Mouse (Mus musculus) spleen, postnatal 4 days (tissue): ENCODE results near the gene Selenom.

ENCODE experiments used
- DNase-seq, 2 experiments: peaks; one replicate each; pipeline ENCODE4 v3.0.0; 2022; ENCODE audit warnings: low spot score in 2 of 2

Gene Selenom

DNA sequence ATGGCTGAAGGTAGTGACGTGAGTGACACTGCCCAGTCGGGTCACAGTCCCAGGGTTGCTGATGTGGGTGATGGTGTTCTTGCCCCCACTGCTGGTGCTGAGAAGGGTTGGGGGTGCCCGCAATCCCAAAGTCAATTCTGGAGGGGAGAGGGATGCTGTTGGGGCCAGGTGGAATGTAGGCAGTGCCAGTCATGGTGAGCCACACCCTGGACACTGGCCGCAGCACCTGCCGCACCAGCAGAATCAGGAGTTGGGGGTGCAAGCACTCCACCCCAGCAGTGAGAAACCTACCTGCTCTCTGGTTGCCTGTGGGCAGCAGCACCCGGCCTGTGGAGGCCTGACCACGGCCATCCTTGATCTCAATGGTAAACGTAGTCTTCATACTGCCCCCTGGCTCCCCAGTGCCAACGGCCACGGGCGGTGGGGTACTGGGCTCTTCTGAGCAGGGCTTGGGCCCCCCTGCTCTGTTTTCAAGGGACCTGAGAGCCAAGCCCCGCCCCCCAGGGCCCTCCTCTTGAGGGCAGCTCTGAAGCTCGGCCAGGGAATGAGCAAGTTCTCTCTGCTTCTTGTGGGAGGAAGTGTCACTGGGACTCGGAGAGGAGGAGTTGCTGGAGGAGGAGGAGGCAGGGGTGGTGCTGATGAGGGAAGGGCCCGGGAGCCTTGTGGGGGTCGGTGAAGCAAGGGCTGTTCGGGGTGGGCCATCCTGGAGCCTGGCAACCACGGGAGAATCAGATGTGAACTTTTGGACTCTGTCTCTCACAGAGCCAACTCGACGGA is 15.2 kb downstream of the Selenom start:
- DNase-seq, result no peak

DNA sequence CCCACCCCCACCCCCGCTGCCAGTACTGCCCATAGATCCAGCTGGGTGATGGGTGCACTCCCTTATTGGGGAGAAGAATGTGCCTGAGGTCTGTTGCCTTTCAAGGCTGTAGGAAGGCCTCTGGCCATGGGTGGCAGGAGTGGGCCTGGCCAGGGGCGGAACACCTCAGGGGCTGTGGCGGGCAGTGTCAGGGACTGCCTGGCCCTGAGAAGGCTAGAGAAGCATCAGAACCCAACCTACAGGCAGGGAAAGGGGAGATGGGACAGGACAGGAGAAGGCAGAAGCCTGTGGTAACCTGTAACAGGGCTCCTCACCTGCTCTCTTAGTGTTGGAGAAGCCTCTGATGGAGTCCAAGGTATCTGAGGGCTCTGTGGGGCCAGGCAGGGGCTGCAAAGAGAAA is 16.2 kb downstream of the Selenom start:
- no peak for DNase-seq

DNA sequence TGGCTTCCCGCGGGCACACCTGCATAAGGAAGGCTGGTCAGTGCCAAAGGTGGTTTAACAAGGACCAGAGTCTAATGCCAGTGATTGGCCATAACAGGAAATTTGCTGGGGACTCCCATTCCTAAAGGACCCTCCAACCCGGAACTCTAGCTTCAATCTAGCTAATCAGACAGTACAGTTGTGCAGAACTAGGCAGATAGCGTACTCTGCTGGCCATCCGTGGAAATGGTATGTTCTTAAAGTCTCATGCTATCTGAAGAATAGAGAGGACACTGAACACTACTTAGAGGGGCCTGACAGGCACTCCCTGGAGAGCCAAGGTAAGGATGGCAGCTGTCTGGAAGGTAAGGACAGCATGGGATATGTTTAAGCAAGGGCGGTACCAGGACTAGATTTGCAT is 17.1 kb downstream of the Selenom start:
- DNase-seq, result no peak

DNA sequence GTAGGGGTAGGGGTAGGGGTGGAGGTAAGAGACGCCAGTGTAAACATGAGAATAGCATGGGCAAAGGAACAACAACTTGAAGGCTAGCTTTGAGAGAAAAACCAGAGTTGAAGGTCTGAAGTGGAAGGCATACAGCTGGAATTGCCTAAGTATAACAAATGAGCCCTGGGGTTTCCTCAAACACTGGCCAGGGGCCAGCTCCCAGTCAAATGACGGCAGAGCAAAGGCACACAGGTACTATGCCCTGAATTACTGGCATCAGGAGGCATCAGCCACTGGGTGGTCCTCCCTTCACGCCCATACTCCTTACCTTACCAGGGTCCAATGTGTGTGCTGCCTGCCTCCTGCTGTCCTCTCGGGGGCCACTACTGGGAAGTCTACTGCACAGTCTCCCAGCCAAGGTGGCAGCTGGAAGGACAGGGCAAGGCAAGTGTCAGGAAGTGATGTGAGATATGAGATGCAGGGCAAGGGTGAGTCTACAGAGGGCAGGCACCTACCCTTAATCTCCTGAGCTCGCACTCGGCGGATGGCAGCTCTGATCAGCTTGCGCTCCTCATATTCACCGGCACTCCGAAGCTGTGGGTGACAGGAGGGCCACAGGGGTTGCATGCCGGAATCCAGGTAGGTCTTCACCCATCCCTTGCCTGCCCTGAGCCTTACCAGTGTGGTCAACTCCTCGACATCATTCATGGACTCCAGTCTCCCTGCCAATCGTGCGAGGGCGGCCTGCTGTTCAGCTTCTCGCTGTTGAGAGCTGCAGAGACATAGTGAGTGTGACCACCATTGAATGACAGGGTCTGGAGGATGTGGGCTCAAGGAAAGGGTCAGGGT is 17.8 kb downstream of the Selenom start:
- DNase-seq, result no peak

DNA sequence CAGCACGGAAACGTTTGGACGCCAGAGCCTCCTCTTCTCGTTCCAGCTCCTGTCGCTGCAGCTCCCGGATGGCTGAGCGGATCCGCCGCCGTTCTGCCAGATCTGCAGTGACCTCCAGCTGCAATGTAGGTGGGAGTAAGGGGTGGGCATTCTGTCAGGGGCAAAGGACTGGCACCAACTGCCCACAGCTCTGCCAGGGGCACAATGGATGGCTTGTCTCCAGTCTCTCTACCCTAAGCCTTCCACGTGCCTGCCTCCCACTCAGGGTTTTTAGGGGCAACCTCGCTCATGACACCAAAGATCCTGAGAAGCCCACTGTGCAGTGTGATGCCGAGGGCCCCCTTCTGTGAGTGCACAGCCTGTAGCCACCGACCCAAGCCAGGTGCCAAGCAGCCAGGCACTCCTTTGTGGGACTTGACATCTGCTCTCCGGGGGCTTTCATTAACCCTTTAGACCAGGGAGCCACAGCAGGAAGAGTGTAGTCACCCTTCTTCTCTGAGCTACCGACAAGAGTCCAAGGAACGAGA is 19.0 kb downstream of the Selenom start:
- DNase-seq, result no peak

DNA sequence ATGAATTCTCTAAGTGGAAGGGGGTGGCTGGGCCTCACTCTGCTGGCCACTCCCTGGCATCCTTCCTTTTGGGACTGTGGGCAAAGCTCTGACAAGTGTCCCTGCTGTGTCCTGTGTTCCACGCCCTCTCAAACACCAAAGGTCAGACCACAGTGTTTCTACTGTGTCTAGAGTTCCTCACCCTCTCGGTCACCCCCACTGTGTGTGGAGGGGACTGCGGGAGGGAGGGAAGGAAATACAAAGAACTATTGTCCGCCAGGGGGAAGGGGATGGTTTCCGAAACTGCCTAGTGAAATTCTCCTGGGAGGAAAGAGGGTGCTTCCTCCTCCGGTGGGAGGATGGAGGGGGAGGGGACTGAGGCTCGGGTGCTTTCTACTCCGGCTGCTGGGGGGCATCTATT is 20.5 kb downstream of the Selenom start:
- no peak for DNase-seq

DNA sequence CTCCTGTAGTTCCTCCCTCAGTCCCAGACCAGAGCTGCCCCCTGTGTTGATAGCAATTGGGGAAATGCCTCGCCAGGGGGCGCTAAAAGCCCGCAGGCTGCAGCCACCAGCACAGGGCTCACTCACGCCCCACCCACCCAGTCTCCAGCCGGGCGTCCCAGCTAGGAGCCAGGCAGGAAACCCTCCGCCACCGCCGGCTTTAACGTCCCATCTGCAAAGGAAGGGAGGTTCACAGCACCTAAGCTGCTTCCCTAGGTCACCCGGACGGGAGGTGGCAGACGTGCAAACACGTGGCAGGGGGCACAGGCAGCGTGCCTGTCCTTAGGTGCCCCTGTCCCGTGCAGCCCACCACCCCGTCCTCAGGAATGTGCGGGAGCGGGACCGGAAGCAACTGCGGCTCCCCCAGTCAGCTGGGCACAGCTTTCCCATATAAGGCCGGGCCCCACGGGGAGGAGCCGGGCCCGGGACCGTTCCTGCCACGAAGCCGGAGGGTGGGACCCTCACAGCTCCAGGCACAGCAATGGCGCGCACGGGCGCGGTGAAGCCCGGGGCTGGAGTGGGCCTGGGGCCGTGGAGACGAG is 21.0 kb downstream of the Selenom start:
- DNase-seq, result peak; percentile 90 to 96

DNA sequence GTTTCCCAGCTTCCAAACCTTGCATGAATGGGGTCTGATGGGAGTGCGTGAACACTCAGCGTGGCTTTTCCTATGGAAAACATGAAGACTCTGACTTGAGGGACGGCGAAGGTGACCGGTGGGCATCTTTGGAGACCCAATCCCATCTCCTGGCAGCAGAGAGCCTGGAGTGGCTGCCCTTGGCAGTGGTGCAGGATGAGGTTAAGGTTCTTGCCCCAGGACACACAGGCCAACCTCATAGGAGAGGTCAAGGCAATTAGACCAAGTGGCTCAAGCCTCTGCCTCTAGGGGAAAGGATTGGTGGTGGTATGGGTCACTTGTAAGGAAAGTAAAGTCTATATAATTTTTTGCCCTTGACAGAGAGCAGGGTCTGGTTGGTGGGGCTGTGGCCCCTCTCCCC is 21.6 kb downstream of the Selenom start:
- no peak for DNase-seq

DNA sequence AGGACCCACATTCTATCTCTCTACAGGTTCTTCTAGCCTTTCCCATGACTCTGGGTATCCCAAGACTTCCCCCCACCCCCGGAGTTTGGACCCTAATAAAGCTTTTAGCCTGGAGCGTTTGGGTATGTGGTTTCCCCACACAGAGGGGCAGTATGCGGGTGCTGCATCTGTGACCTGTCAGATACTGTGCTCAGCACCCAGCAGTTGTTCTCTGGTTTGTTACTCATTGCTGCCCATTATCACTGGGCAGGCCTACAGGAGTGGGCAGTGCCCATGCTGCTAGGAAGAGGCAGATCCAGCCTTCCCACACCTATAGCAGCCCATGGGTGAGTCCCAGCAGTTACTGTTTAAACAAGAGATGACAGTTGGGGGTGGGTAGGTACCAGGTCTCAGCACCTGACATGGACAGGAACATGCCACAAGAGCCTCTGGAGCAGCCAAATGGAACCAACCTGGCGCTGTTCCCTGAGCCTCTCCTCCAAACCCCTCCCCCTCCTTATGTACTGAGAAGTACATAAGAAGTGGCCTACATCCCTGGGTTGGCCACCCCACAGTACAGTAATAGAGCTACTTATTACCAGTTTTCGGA is 22.4 kb downstream of the Selenom start:
- no peak for DNase-seq

DNA sequence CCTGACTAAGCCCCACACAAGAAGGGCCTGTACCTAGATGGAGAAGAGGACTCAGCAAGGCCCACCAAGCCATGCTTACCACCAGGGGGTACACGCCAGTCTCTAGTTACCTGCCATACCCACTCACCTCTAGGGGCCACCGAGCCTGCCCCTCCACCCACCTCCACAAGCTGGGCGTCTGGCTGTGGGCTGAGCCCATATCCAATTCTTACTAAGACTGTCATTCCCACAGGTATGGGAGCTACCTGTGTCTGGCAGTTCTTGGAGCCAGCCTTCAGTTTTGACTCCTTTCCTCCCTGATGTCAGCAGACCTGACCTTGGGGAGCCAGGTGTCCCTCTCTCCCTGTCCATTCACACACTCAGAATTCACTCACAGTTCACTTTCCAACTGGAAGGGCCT is 23.2 kb downstream of the Selenom start:
- no peak for DNase-seq

DNA sequence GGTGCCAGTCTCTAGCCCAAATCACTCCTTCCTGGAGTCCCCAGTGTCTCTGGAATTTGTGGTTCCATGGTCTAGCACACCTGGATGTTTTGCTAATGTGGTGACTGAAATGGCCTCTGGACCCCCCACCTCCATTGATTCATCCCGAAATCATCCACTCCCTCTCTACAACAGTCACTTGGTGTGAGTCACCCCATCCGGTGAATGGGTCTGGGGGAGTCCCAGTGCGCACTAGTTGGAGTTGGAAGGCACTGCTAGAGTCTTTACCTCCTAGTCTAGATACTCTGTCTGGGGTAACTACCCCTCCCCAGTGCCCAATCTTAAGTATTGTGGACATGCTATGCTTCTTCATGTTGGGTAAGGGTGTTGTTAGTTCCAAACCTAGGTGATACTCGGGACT is 23.9 kb downstream of the Selenom start:
- no peak for DNase-seq

DNA sequence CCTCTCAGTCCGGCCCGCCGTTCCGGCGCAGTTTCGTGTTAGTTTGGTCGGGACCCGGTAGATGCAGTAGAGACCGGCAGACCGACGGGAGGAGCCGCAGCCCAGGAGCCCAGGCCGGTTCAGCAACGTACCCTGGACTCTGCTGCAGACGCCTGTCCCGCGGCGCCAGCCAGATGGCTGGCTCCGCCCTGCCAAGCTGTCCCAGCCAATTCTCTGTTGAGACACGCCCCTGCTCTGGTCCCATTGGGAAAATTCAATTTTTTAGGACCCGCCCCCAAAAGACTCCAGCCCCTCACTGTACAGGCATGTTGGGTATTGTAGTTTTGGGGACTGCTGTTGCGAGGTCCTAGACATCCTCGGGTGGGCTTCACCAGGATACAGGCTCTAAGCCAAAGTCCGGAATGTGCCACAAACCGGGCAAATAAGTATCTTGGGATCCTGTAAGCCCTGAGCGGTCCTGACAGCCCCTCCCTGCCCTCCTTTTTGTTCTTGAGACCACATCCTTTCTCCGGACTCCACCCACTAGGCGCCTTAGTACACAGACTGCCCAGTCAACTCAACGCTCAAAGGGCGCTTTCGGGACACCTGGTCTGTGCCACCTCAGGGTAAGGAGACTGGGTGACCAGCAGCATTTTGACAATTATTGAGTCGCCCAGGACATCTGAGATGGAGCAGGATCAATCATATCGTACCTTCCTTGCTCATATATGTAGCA is 24.8 kb downstream of the Selenom start:
- DNase-seq, result peak; percentile 82 to 84

DNA sequence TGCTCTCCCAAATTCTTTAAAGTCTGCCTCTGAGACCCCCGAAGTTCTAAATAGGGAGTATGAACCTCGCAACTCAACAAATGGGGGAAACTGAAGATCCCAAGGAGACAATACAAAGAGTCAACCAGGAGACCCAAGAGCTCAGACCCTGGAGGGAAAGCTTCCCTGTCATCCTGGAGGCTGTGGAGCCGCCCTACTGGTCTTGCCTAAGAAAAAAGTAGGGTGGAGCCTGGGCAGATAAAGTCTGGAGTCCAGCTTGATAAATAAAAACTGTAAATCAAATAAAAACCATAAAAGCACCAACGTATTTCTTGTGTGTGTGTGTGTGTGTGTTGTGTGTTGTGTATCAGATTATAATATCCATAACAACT is 25.3 kb downstream of the Selenom start:
- no peak for DNase-seq

DNA sequence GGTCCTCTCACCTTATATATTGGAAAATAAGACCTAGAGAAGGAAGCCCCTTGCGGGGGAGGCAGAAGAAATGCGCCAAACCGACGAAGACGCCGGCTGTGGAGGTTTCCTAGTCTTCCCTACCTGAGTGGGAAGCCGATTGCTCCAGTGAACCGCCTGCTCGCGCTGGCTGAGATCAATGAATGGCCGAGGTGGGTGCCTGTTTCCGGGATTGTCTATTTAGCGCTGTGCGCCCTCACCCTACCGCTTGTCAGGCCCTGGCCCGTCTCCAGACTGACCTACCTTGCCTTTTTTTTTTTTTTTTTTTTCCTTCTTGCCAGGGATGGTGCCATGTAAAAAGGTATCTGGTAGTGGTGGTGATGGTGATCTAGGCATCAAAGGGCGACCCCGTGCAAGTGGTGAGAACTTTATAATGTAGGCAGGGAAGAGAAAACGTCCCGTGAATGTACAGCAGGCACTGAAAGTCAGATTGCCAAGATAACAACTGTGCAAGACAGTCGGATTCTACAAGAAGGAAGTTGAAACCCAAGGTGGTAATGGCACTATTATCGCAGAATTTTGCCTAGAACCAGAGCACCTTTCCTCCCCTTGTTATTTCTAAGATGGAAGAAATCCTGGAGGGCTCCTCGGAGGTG is 26.1 kb downstream of the Selenom start, which contains the start of gene Smtn:
TSS of gene Smtn (minus strand) at position 162 of the 635 bp plus-strand sequence.
- DNase-seq, result no peak

DNA sequence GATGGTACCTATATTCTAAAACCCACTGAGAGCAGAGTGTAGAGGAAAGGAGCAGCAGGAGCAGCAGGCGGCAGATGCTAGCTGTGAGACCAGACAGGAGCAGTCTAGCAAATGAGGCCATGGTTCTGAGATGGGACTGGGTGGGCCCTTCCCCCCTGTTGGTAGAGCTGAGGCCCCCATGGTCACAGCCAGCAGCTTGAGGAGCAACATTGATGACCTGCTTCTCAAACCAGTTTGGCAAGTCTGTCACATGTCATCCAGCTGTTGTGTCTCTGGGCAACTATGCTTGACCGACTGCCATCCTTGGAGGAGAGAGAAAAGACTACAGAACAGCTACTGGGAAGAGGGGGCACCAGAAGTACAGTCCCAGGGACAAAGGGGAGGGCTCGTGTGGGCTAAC is 27.4 kb downstream of the Selenom start:
- no peak for DNase-seq

DNA sequence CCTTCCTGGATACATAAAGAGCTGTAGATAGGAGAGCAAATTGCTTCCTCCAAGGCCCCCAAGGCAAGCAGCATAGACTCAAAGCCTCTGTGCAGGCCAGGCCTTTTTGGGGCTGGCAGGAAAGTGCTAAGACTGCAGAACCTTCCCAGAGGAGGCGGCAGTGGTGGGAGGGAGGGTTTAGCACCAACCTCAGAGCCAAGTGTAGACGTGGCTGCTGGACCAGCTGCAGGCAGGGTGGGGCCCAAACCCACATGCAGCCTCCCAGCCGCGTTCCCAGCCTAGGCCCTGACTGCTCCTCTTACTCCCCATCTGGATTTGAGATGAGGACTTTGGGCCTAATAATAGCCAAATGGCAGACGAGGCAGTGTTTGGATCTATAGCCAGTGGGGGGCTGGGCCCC is 28.5 kb downstream of the Selenom start:
- no peak for DNase-seq

DNA sequence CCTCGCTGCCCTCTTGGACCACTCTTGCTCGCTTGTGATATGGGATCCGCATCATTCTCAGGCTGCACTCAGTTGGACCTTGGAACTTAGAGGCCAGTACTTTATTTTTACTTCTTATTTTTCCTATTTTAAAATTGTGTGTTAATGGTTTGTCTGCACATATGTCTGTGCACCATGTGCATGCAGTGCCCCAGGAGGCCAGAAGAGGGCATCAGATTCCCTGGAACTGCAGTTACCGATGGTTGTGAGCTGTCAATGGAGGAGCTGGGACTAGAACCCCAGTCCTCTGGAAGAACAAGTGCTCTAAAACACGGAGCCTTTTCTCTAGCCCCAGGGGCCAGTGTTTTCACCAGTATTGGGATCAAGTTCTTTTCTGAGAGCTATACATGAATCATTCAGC is 29.9 kb downstream of the Selenom start:
- no peak for DNase-seq

DNA sequence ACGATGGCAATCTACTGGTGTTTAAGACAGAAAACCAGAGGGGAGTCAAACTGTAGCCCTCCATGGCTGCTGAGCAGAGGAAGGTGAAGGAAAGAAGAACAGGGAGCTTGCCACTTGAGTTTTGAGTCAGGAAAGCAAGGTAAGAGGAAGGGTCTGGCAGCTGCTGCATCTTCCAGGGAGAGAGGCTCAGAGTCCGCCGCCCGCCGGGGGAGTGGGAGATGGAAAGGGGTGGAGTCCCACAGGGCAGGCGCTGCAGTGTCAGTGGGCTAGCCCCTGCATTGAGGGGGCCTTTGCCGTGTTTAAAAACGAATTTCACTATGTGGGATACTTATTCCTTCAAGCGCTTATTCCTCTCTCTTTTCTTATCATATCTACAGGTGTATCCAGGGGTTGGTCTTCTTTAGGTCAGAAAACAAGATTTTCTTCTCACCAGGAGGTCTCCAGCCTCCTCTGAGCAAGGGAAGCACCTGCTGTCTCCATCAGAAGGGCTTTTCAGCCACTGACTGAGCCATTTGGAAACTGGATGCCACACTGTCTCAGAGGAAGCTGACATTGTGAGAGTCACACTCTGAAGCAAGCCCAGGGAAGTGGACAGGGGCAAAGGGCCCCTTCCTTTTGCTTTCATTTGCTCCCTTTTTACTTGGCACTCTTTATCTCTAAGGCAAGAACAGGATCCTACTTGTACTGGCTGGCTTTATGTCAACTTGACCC is 31.2 kb downstream of the Selenom start:
- DNase-seq, result no peak

DNA sequence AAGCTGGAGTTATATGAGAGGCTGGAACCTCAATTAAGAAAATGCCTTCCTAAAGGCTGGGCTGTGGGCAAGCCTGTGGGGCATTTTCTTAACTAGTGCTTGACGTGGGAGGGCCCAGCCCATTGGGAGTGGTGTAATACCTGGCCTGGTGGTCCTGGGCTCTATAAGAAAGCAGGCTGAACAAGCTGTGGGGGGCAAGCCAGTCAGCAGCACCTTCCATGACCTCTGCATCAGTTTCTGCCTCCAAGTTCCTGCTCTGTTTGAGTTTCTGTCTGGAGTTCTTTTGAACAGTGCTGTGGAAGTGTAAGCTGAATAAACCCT is 31.7 kb downstream of the Selenom start:
- DNase-seq, result no peak

DNA sequence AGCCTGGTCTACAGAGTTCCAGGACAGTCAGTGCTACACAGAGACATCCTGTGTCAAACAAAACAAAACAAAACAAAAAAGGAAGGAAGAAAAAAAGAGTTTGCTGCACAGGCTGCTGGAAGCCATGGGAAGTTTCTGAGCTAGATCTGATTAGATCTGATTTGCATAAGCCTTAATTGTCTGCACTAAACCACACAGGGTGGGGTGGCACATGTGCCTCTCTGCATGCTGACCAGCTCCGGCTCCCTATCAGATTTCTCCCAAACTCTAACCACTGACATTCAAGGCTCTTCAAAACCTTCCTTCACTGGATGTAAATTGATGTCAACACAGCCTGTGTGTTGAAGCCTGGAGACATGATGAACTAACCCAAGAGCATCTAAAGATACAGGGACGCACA is 32.6 kb downstream of the Selenom start:
- no peak for DNase-seq

DNA sequence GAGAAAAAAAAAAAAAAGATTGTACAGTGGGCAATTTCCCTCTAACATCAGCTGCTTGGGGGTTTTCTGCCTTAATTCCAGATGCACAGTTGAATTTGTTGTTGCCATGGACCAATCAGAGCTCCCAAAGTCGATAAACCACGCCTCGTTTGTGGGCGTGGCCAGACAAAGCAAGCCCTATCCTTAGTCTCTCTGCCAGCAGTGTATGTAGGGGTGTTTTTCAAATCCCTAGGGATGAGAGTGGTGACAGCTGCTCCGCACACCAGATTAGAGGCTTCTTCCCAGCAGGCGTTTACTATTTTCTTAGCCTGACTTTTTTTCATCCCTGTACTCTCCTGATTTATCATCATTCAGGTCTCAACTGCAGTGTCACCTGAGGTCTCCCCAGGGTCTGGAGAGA is 33.5 kb downstream of the Selenom start:
- DNase-seq, result no peak
